Mouse (Mus musculus): ENCODE measurements around the gene Slc39a13. TPM values are rescaled to one million over a fixed set of nuclear protein-coding genes. Genes with fewer than 3 reads are reported as not detected.
A peak's percentile ranks its signal among the peaks of the same experiment; 100 is the strongest.

Gene Slc39a13
- polyA plus RNA-seq, 1 experiment from 2014 or later, result 19.1 TPM

DNA sequence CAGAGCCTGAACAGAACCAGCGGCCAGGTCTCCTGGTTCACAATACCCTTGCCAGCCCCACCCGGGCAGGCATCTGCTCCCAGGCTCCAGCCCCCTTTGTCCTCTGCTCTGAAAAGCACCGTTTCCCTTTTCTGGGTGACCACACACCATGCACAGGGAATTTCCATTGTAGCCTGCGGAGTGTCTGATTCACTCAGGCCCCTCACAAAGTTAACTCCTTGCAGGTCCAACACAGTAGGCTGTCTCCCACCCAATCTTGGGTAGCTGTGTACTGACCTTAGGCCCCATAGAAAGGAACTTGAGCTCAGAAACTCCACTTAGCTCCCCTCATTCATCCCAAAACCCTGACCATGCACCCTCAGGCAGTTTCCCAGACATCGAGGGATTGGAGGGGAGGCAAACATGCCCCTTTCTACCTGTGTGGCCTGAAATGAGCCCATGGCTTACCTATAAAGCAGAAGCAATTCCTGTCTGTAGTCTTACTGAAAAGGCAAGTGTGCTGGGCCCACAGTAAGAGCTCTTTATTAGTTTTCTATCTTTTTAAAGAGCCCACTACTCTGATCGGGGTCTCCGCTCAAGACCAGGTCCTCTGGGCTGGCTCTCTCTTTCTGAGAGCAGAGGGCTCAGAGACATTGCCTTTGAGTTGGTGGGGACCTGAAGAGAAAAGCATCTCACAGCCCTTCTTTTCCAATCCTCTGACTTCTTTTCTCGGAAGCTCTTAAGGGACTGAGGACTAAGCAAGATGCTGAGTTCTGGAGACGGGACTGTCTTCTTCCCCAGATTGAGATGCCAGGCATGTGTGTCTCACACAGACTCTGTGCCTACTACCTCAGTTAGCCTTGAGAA lies 16.4 kb upstream of the Slc39a13 start:
- Histone ChIP-seq H3K4me3 (ENCODE audit: low read depth, low read length) (no peak overlapping the region), H3K27ac (replicated peaks) (no peak overlapping the region), H3K36me3 (ENCODE audit: control insufficient read depth, insufficient read depth, low read length) (no peaks in the 10 kb centered on the region), H3K27me3 (ENCODE audit: control insufficient read depth, insufficient read depth, low read length) (no peaks in the 10 kb centered on the region), H3K4me1 (replicated peaks; ENCODE audit: control insufficient read depth, insufficient read depth) (no peaks in the 10 kb centered on the region), H3K9me3 (ENCODE audit: control insufficient read depth, low read length) (no peaks in the 10 kb centered on the region), H3K4me2 (replicated peaks; ENCODE audit: low read depth) (no peak overlapping the region), H3K9ac (ENCODE audit: low read length) (no peak overlapping the region)
- WGBS, result 76% methylated on average over 9 of the region's 9 CpGs
- DNase-seq (ENCODE audit: low spot score), result no peak
- no peak for TF ChIP-seq CTCF (IDR thresholded peaks at IDR 0.05; ENCODE audit: low read depth)
- no peak for TF ChIP-seq EP300 (optimal IDR thresholded peaks at IDR 0.05)
- no peak for ATAC-seq (ENCODE audit: low FRiP score, low TSS enrichment)

DNA sequence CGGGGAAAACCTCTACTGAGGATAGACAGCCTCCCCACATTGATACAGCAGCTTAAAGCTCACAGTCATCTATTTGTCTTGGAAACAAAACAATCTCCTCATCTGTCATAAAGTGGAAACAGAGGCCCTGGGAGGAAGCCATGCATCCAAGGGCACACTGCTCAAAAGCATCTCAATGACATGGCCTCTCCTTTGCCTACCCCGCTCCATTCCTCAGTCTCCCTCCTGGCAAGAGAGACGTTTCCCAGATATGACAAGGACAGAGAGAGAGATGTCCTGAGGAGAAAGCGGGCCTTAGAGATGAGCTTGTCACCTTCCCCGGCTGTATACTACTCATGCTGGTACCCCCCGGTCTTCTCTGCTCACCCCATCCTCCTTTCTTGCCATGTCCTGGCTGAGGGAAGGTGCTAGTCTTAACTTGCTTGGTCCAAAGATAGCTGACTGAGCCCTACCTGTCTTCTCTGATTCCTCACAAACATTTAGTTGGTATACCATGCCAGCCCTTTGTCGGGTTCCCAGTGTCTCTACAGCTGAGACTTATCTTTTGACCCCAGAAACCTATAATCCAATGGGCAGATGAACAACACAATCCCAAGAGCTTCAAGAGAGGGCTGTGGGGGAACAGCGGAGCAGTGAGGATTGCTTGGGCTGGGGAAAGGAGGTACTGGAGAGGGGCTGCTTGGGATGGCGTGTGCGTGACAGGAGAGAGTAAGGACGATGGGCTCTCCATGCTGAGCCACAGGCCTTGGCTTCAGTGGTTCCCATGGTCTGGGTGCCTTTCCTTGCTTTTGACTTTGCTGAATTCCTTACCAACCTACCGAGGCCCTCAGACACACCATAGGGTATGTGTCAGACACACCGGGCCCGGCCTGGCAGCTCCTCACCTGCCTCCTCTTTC lies 15.5 kb upstream of the Slc39a13 start:
- no peak for DNase-seq (ENCODE audit: low spot score)
- H3K27ac ChIP-seq (replicated peaks), result no peak overlapping the region
- no peaks in the 10 kb centered on the region for H3K27me3 ChIP-seq (ENCODE audit: control insufficient read depth, insufficient read depth, low read length)
- H3K36me3 ChIP-seq (ENCODE audit: control insufficient read depth, insufficient read depth, low read length), result no peaks in the 10 kb centered on the region
- no peaks in the 10 kb centered on the region for H3K4me1 ChIP-seq (replicated peaks; ENCODE audit: control insufficient read depth, insufficient read depth)
- no peak overlapping the region for H3K4me3 ChIP-seq (ENCODE audit: low read depth, low read length)
- no peak overlapping the region for H3K4me2 ChIP-seq (replicated peaks; ENCODE audit: low read depth)
- no peak overlapping the region for H3K9ac ChIP-seq (ENCODE audit: low read length)
- ATAC-seq (ENCODE audit: low FRiP score, low TSS enrichment), result no peak
- whole genome bisulfite sequencing, result 84% methylated on average over 14 of the region's 14 CpGs
- TF ChIP-seq EP300 (optimal IDR thresholded peaks at IDR 0.05) (no peak), CTCF (IDR thresholded peaks at IDR 0.05; ENCODE audit: low read depth) (no peak)
- H3K9me3 ChIP-seq (ENCODE audit: control insufficient read depth, low read length), result no peaks in the 10 kb centered on the region

GRCm38 (mm10) chr2:91084179-91084820 lies 14.1 kb upstream of the Slc39a13 start:
- H3K27ac ChIP-seq (replicated peaks), result peak overlapping the region; percentile 35; the same call in 1 of the 2 replicates

GRCm38 (mm10) chr2:91083366-91083940 lies 13.2 kb upstream of the Slc39a13 start:
- Histone ChIP-seq H3K9me3 (ENCODE audit: control insufficient read depth, low read length) (no peaks in the 10 kb centered on the region), H3K9ac (ENCODE audit: low read length) (no peak overlapping the region), H3K27me3 (ENCODE audit: control insufficient read depth, insufficient read depth, low read length) (no peaks in the 10 kb centered on the region), H3K4me1 (replicated peaks; ENCODE audit: control insufficient read depth, insufficient read depth) (no peaks in the 10 kb centered on the region), H3K27ac (replicated peaks) (no peak overlapping the region), H3K36me3 (ENCODE audit: control insufficient read depth, insufficient read depth, low read length) (no peaks in the 10 kb centered on the region), H3K4me3 (ENCODE audit: low read depth, low read length) (no peak overlapping the region), H3K4me2 (replicated peaks; ENCODE audit: low read depth) (no peak overlapping the region)
- TF ChIP-seq CTCF (IDR thresholded peaks at IDR 0.05; ENCODE audit: low read depth) (no peak), EP300 (optimal IDR thresholded peaks at IDR 0.05) (no peak)
- 56% methylated on average over 1 of the region's 1 CpGs for WGBS
- DNase-seq (ENCODE audit: low spot score) (no peak), ATAC-seq (ENCODE audit: low FRiP score, low TSS enrichment) (no peak)

More at GRCm38 (mm10) chr2:91084179-91084820, 14.1 kb upstream of the Slc39a13 start:
- Histone ChIP-seq H3K4me2 (replicated peaks; ENCODE audit: low read depth) (no peak overlapping the region), H3K4me3 (ENCODE audit: low read depth, low read length) (no peak overlapping the region), H3K27me3 (ENCODE audit: control insufficient read depth, insufficient read depth, low read length) (no peaks in the 10 kb centered on the region), H3K9ac (ENCODE audit: low read length) (no peak overlapping the region), H3K36me3 (ENCODE audit: control insufficient read depth, insufficient read depth, low read length) (no peaks in the 10 kb centered on the region), H3K4me1 (replicated peaks; ENCODE audit: control insufficient read depth, insufficient read depth) (no peaks in the 10 kb centered on the region), H3K9me3 (ENCODE audit: control insufficient read depth, low read length) (no peaks in the 10 kb centered on the region)
- TF ChIP-seq CTCF (IDR thresholded peaks at IDR 0.05; ENCODE audit: low read depth) (no peak), EP300 (optimal IDR thresholded peaks at IDR 0.05) (no peak)
- DNase-seq (ENCODE audit: low spot score), result no peak
- 80% methylated on average over 15 of the region's 15 CpGs for WGBS
- ATAC-seq (ENCODE audit: low FRiP score, low TSS enrichment), result no peak

GRCm38 (mm10) chr2:91082844-91083243 lies 12.6 kb upstream of the Slc39a13 start:
- H3K4me3 ChIP-seq (ENCODE audit: low read depth, low read length), result no peak overlapping the region
- H3K27me3 ChIP-seq (ENCODE audit: control insufficient read depth, insufficient read depth, low read length), result no peaks in the 10 kb centered on the region
- H3K4me2 ChIP-seq (replicated peaks; ENCODE audit: low read depth), result no peak overlapping the region
- no peaks in the 10 kb centered on the region for H3K4me1 ChIP-seq (replicated peaks; ENCODE audit: control insufficient read depth, insufficient read depth)
- no peak overlapping the region for H3K9ac ChIP-seq (ENCODE audit: low read length)
- H3K36me3 ChIP-seq (ENCODE audit: control insufficient read depth, insufficient read depth, low read length), result no peaks in the 10 kb centered on the region
- H3K27ac ChIP-seq (replicated peaks), result peak overlapping the region; percentile 35; the same call in 1 of the 2 replicates
- TF ChIP-seq EP300 (optimal IDR thresholded peaks at IDR 0.05), result no peak
- TF ChIP-seq CTCF (IDR thresholded peaks at IDR 0.05; ENCODE audit: low read depth), result no peak
- DNase-seq (ENCODE audit: low spot score) (no peak), ATAC-seq (ENCODE audit: low FRiP score, low TSS enrichment) (peak; percentile 41; the same call in 1 of the 2 replicates)
- 66% methylated on average over 11 of the region's 11 CpGs for WGBS
- no peaks in the 10 kb centered on the region for H3K9me3 ChIP-seq (ENCODE audit: control insufficient read depth, low read length)
